Mouse (Mus musculus) E14TG2a.4 (cell line): ENCODE results near the gene Erv3.

Experiments used
- CTCF ChIP-seq: conservative IDR thresholded peaks from 2 replicates; pipeline ENCODE4 v1.5.1; 2014; ENCODE audit warnings: low read length
- NANOG ChIP-seq: IDR thresholded peaks from 2 replicates; pipeline ENCODE4 v1.6.1; 2014; ENCODE audit warnings: borderline replicate concordance, low read length, mixed read lengths

- TF ChIP-seq CTCF (no peak), NANOG (no peak)
Observed at GRCm38 (mm10) chr2:131823931-131824330, 35.6 kb downstream of the Erv3 start.
